Mouse (Mus musculus) hindbrain, postnatal 0 days (tissue): ENCODE data around the gene Cd59b. TPM values are rescaled to one million over a fixed set of nuclear protein-coding genes. Genes with fewer than 3 reads are reported as not detected.
A peak's percentile ranks its signal among the peaks of the same experiment; 100 is the strongest.
"Not testable (repeated sequence)": the region's sequence is repeated elsewhere in the genome, so short reads cannot be mapped to it uniquely, and the experiment has no call there.

Source experiments
- ATAC-seq: fragments of 200-750 bp; cut with Nextera tagmentation; 2 replicates; pipeline ENCODE4 v1.8.0; 2017; ENCODE audit warnings: mild to moderate bottlenecking, moderate TSS enrichment, moderate library complexity
- DNase-seq: peaks from one replicate; pipeline ENCODE4 v3.0.0-alpha.2; 2015; ENCODE audit warnings: low spot score
- H3K27ac ChIP-seq: fragments of 300-500 bp; sonication (generic); 2 replicates; pipeline ENCODE4 v1.5.1; 2014; ENCODE audit warnings: mild to moderate bottlenecking
- H3K27me3 ChIP-seq: fragments of 300-500 bp; sonication (generic); 2 replicates; pipeline ENCODE4 v1.6.1; 2014; ENCODE audit warnings: low read length, mixed read lengths; ENCODE audit not compliant: insufficient read depth
- H3K36me3 ChIP-seq: fragments of 300-500 bp; sonication (generic); 2 replicates; pipeline ENCODE4 v1.6.1; 2014; ENCODE audit warnings: low read length, mixed read lengths; ENCODE audit not compliant: insufficient read depth
- H3K4me1 ChIP-seq: fragments of 300-500 bp; sonication (generic); 2 replicates; pipeline ENCODE4 v1.6.1; 2014; ENCODE audit warnings: antibody characterized with exemption, low read length, mixed read lengths; ENCODE audit not compliant: insufficient read depth
- H3K4me2 ChIP-seq: fragments of 300-500 bp; sonication (generic); 2 replicates; pipeline ENCODE4 v1.6.1; 2014; ENCODE audit warnings: low read depth, mild to moderate bottlenecking, low read length, moderate library complexity, mixed read lengths
- H3K4me3 ChIP-seq: fragments of 300-500 bp; sonication (generic); 2 replicates; pipeline ENCODE4 v1.5.1; 2014; ENCODE audit warnings: low read length
- H3K9ac ChIP-seq: fragments of 300-500 bp; sonication (generic); replicated peaks from 2 replicates; pipeline ENCODE4 v1.6.1; 2014; ENCODE audit warnings: mild to moderate bottlenecking, low read length, moderate library complexity, mixed read lengths
- H3K9me3 ChIP-seq: fragments of 300-500 bp; sonication (generic); 2 replicates; pipeline ENCODE4 v1.6.1; 2016; ENCODE audit warnings: low read length, mixed read lengths
- CTCF ChIP-seq: IDR thresholded peaks from 2 replicates; pipeline ENCODE4 v1.5.1; 2016; ENCODE audit warnings: antibody characterized with exemption, control low read depth, low read depth
- whole genome bisulfite sequencing: fragments of 180-500 bp; shearing (Covaris S2); extraction: QIAGEN DNeasy Blood & Tissue Kit; methylation state at CpG from one replicate; pipeline ENCODE4 v1.1.7; 2014; 5-methylcytosine and 5-hydroxymethylcytosine counted together
- polyA plus RNA-seq: library from polyadenylated mRNA; unstranded; fragments of >200 nt; fragmentation: Nextera tagmentation; extraction: Ambion mirVana; gene quantifications from 2 replicates; pipeline ENCODE4 v1.2.1, GENCODE M21; 2015
- total RNA-seq: library from RNA; depleted of rRNA; stranded (reverse); fragments of >200 nt; gene quantifications from 2 replicates; pipeline ENCODE4 v1.2.3, GENCODE M21; 2014

Gene Cd59b
- total and polyA plus RNA-seq, 2 experiments from 2014 or later = 3.9 TPM; not detected in 1

DNA sequence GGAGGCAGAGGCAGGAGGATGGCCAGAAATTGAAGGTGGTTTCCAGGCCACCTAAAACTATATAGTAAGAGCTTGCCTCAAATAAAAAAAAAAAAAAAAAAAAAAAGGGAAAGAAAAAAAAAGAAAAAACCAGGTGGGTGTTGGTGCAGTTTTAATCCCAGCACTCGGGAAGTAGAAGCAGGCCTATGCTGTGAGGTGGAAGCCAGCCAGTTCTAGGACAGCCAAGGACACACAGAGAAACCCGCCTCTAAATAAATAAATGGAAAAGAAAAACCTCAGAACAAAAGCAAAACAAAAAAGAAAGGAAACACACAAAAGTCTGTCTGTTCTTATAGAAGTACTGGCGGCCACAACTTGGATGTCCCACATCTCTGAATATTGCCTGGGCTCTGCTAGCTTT, 45.2 kb downstream of the Cd59b start:
- Histone ChIP-seq H3K27ac (no peak overlapping the region), H3K36me3 (no peaks in the 10 kb centered on the region), H3K27me3 (no peaks in the 10 kb centered on the region), H3K4me3 (no peak overlapping the region), H3K4me2 (no peak overlapping the region), H3K9ac (no peak overlapping the region), H3K9me3 (no peaks in the 10 kb centered on the region), H3K4me1 (no peaks in the 10 kb centered on the region)
- DNase-seq (no peak), ATAC-seq (no peak)
- 66% methylated on average over 3 of the region's 3 CpGs for WGBS
- TF ChIP-seq CTCF = no peak

DNA sequence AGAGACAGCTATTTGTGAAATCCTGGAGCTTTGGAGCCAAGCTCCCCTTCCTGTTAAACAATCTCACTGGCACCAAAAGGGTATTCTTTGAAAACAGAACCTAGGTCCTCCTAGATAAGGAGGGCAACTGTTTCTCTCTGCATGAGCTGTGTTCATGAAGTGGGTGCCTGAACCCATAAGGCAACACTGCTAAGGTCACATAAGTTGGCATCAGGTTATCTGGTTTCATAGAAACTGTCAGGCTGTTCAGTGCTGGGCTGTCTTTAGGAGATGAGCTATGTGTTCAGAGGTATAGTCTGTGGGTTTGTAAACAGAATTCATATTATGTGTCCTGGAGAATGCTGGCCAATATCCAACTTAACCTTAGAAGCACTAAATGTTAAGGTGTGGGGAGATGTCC, 47.5 kb downstream of the Cd59b start:
- H3K4me3 ChIP-seq, H3K9ac ChIP-seq, H3K36me3 ChIP-seq, ATAC-seq, DNase-seq, H3K27ac ChIP-seq, H3K27me3 ChIP-seq, H3K4me1 ChIP-seq, H3K9me3 ChIP-seq, H3K4me2 ChIP-seq: not testable (repeated sequence)

DNA sequence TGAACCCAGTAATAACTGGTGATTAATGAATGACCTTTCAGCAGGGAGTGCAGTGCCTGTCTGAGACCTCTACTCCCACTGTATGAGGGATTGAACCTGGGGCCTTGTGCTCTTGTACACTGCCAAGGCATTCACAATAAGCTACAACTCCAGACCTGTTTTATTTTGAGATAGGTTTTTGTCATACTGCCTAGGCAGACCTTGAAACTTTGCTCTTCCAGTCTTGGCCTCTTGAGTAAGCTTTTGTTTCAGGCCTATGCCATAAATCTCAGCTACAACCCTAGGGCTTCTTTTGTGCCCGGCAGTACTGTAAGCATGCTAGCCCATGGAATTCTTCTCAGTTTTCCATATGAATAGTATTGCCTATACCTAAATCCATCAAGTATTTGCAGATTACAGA, 49.4 kb downstream of the Cd59b start:
- no peak for DNase-seq
- no peaks in the 10 kb centered on the region for H3K36me3 ChIP-seq
- H3K4me1 ChIP-seq = no peaks in the 10 kb centered on the region
- WGBS = 60% methylated on average over 1 of the region's 1 CpGs
- ATAC-seq = no peak
- no peak overlapping the region for H3K27ac ChIP-seq
- no peak overlapping the region for H3K4me3 ChIP-seq
- no peak overlapping the region for H3K4me2 ChIP-seq
- no peak overlapping the region for H3K9ac ChIP-seq
- no peaks in the 10 kb centered on the region for H3K27me3 ChIP-seq
- no peaks in the 10 kb centered on the region for H3K9me3 ChIP-seq
- TF ChIP-seq CTCF = no peak

DNA sequence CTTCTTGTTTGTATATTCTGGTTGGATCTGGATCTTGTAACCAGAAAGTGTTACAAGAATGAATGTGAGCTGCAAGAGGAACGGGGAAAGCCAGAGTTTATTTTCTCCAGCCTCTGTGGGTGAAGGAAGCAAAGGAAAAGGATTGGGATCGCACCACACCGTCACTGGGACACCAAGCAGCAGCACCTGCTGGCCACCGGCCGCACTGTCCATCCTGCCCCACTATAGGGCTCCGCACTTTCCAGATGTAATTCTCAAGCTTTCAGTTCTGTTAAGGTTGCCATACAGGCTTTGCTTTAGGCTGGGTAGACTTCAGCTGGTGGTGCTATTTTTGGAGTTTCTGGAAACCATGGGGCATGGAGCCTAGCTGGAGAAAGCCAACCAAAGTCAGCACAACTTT, 50.7 kb downstream of the Cd59b start:
- Histone ChIP-seq H3K27me3 (no peaks in the 10 kb centered on the region), H3K9me3 (no peaks in the 10 kb centered on the region), H3K4me3 (no peak overlapping the region), H3K4me1 (no peaks in the 10 kb centered on the region), H3K36me3 (no peaks in the 10 kb centered on the region), H3K4me2 (no peak overlapping the region), H3K9ac (no peak overlapping the region), H3K27ac (no peak overlapping the region)
- ATAC-seq = no peak
- WGBS = 58% methylated on average over 6 of the region's 6 CpGs
- no peak for DNase-seq
- peak; percentile 29; the same call in 1 of the 2 replicates for TF ChIP-seq CTCF

DNA sequence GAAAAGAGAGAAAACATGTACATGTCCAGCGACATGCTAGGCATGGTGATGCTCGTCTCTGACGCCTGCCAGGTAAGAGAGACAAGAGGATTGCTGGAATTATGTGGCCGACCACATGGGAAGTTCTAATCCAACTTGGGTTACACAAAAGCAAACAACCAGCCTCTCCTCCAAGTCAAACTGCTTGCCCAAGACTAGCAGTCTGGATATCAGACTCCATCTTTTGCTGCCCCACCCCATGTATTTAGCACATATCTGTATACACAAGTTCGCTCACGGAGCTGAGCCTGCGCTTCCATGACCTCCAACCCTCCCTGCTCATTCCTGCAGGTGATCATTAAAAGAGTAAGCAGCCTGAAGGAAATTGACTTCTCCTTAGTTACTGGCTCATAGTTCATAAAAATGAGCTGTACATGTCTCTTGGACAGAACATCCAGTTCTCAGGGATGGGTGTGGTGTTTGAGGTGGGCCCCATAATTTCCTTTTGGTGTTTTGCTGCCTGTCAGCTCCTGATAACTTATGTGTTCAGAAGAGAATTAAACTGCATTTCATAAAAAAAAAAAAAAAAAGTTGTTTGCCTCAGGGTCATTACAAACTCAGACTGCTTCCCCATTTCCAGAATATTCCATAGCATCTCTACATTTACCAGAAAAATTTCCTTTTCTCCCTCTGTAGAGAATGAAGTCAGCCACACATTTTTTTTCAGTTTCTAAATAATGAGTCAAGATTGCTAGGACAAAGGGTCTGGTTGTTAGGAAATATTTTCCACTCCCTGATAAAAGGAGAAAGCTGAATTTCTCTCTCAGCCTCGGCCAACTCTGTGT, 52.2 kb downstream of the Cd59b start:
- DNase-seq (no peak), ATAC-seq (no peak)
- no peaks in the 10 kb centered on the region for H3K9me3 ChIP-seq
- H3K4me2 ChIP-seq = peak overlapping the region; percentile 89
- no peaks in the 10 kb centered on the region for H3K36me3 ChIP-seq
- H3K4me1 ChIP-seq = no peaks in the 10 kb centered on the region
- no peak for TF ChIP-seq CTCF
- H3K4me3 ChIP-seq = peak overlapping the region; percentile 82
- 0 out of 2 replicates have a peak overlapping the region, but pooled peaks have one; percentile 56 for H3K27ac ChIP-seq
- no peaks in the 10 kb centered on the region for H3K27me3 ChIP-seq
- peak overlapping the region; percentile 61 for H3K9ac ChIP-seq
- WGBS = 82% methylated on average over 8 of the region's 8 CpGs

DNA sequence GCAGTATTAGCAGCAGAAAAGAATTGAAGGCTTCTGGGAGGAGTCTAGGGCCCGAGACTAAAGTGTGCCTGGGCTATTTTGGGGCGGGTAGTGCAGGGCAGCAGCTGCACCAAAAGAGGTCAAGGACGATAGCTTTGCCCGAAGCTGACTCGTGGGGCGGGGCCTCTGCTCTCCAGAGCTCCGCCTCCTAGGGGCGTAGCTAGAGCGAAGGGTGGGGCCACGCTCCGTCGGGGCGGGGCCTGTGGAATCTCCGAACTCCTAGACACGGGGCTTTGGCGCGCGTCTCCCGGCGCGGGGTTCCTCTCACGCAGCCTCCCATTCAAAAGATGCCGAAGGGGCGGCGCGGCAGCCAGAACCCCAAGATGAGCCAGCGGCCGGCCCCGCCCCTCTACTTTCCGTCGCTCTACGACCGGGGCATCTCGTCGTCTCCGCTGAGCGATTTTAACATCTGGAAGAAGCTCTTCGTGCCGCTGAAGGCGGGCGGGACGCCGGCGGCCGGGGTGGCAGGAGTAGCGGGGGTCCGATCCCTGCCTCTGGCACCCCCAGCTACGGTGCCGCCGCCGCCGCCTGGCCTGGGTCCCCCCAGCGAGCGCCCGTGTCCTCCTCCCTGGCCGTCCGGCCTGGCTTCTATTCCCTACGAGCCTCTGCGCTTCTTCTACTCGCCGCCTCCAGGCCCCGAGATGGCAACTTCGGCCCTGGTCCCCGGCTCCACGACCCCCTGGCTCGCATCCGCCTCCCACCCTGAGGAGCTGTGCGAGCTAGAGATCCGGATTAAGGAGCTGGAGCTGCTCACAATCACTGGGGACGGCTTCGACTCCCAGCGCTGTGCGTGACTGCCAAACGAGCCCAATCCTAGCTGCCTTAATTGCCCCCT, 53.1 kb downstream of the Cd59b start, which contains the start of gene A930018P22Rik:
Gene A930018P22Rik (plus strand): TSS at position 265 of the 874 bp plus-strand sequence.
- Histone ChIP-seq H3K36me3 (no peaks in the 10 kb centered on the region), H3K9me3 (no peaks in the 10 kb centered on the region), H3K4me3 (peak within 1 kb of the TSS; percentile 82), H3K27me3 (no peaks in the 10 kb centered on the region), H3K4me2 (peak within 1 kb of the TSS; percentile 89), H3K27ac (peak within 1 kb of the TSS; percentile 56; the same call in 1 of the 2 replicates), H3K4me1 (no peaks in the 10 kb centered on the region), H3K9ac (peak within 1 kb of the TSS; percentile 61)
- TF ChIP-seq CTCF = peak; percentile 17; the same call in 1 of the 2 replicates
- DNase-seq (peak; percentile 94), ATAC-seq (peak; percentile 96)
- WGBS = under 1% methylated on average over 67 of the region's 74 CpGs
